Mouse (Mus musculus) v-Abl transformed pro-B cells (cell line): ENCODE measurements around the gene Atp8b5.

Source experiments
- in situ Hi-C, 2 experiments: fragments of 400-800 bp; cut with MboI; formaldehyde crosslinking; loops; one replicate each; pipeline ENCODE4 v1.15.1; 2025; ENCODE audit not compliant: unreplicated experiment in 2 of 2

Gene Atp8b5

GRCm38 (mm10) chr4:43382155-43383020, 115.4 kb downstream of the Atp8b5 start:
- in situ Hi-C loops, result no loop called here

GRCm38 (mm10) chr4:43383246-43384082, 116.5 kb downstream of the Atp8b5 start:
- in situ Hi-C loops, result no loop called here

- in situ Hi-C loops, result no loop called here
Measured at GRCm38 (mm10) chr4:43384083-43384460, 117.1 kb downstream of the Atp8b5 start.

GRCm38 (mm10) chr4:43384541-43384940, 117.6 kb downstream of the Atp8b5 start:
- in situ Hi-C loops, result no loop called here

GRCm38 (mm10) chr4:43386932-43387331, 120.0 kb downstream of the Atp8b5 start:
- in situ Hi-C loops, result no loop called here

GRCm38 (mm10) chr4:43389390-43389789, 122.4 kb downstream of the Atp8b5 start:
- in situ Hi-C loops, result no loop called here

- in situ Hi-C loops, result no loop called here
Measured at GRCm38 (mm10) chr4:43389845-43390440, 123.0 kb downstream of the Atp8b5 start.

- in situ Hi-C loops, result no loop called here
Measured at GRCm38 (mm10) chr4:43391521-43392050, 124.6 kb downstream of the Atp8b5 start.

- in situ Hi-C loops, result no loop called here
Measured at GRCm38 (mm10) chr4:43394345-43394891, 127.5 kb downstream of the Atp8b5 start.

GRCm38 (mm10) chr4:43395147-43395546, 128.2 kb downstream of the Atp8b5 start:
- in situ Hi-C loops, result no loop called here

GRCm38 (mm10) chr4:43395836-43396235, 128.9 kb downstream of the Atp8b5 start:
- in situ Hi-C loops, result no loop called here

GRCm38 (mm10) chr4:43396381-43396780, 129.4 kb downstream of the Atp8b5 start:
- in situ Hi-C loops, result no loop called here

- in situ Hi-C loops, result no loop called here
Measured at GRCm38 (mm10) chr4:43398014-43398413, 131.1 kb downstream of the Atp8b5 start.

GRCm38 (mm10) chr4:43398829-43399331, 131.9 kb downstream of the Atp8b5 start:
- in situ Hi-C loops, result no loop called here

GRCm38 (mm10) chr4:43399391-43400131, 132.6 kb downstream of the Atp8b5 start:
- in situ Hi-C loops, result loop anchor here in 1 of 2 experiments (25.0 kb wide), 1 partner anchor 463 kb away; the partner anchor contains the start of gene Olfr155

GRCm38 (mm10) chr4:43400976-43401375, 134.0 kb downstream of the Atp8b5 start:
- in situ Hi-C loops, result loop anchor here in 1 of 2 experiments (25.0 kb wide), 1 partner anchor 461 kb away; the partner anchor contains the start of gene Olfr155

GRCm38 (mm10) chr4:43401486-43401885, 134.5 kb downstream of the Atp8b5 start:
- in situ Hi-C loops, result loop anchor here in 1 of 2 experiments (25.0 kb wide), 1 partner anchor 461 kb away; the partner anchor contains the start of gene Olfr155

- in situ Hi-C loops, result loop anchor here in 1 of 2 experiments (25.0 kb wide), 1 partner anchor 460 kb away; the partner anchor contains the start of gene Olfr155
Measured at GRCm38 (mm10) chr4:43402212-43402611, 135.3 kb downstream of the Atp8b5 start.

GRCm38 (mm10) chr4:43404697-43405096, 137.7 kb downstream of the Atp8b5 start:
- in situ Hi-C loops, result loop anchor here in 1 of 2 experiments (25.0 kb wide), 1 partner anchor 458 kb away; the partner anchor contains the start of gene Olfr155
